In the genomic region with DNA sequence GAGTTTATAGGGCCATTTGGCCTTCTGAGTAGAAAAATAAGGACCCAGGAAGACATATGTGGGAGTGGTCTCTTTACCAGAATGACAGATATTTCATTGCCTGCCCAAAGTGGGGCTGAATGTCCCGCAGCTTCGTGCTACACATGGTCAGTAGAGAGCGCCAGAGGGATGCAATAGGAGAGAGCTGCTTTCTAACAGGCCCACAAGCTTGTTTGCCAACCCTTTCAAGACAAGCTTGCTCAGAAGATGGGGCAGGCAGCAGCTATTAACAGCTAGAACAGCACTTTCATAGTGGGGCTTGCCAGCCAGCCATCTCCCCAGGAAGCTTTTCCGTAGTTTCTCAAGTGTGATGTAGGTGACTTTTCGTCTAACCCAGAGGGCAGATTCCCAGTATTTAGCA, we compare ENCODE assay signal across 8 mouse cellular contexts. TPM values are rescaled to one million over a fixed set of nuclear protein-coding genes. Genes with fewer than 3 reads are reported as not detected.
DNase-seq lines count a peak whose midpoint lies in the region; ATAC-seq and TF ChIP-seq lines count a peak whose summit lies in the region.

No protein-coding gene starts in this region.

- H3K4me1 ChIP-seq in lung, embryonic 15.5 days = 0 out of 2 replicates have a peak, but pooled peaks cover 5% of the 10 kb centered on the region

- H3K9me3 ChIP-seq in lung, embryonic 15.5 days = no peaks in the 10 kb centered on the region

- WGBS in lung, embryonic 15.5 days = 6% methylated on average over 5 of the region's 5 CpGs

- H3K9ac ChIP-seq in lung, embryonic 15.5 days = no peak overlapping the region

- peak; percentile 46 for TF ChIP-seq CTCF in gastrocnemius, adult 2 months (IDR thresholded peaks at IDR 0.05)

- no peak overlapping the region for H3K4me2 ChIP-seq in lung, embryonic 15.5 days

- DNase-seq in gastrocnemius, adult 2 months = peak; percentile 38
- DNase-seq in gastrocnemius, adult 8-10 months (ENCODE audit: low spot score in 2 of 2) = no peak
- DNase-seq in right cerebral cortex, adult 18-20 months = peak; percentile 3
- DNase-seq in right cerebral cortex, postnatal 36 days (ENCODE audit: low spot score in 2 of 2) = no peak
- DNase-seq in heart, postnatal 36 days = peak; percentile 10 to 16
- DNase-seq in urinary bladder, postnatal 25 days (ENCODE audit: low spot score) = no peak

- no peak overlapping the region for H3K4me3 ChIP-seq in gastrocnemius, adult 2 months
- no peak overlapping the region for H3K4me3 ChIP-seq in lung, embryonic 15.5 days

- no peak overlapping the region for H3K27ac ChIP-seq in gastrocnemius, adult 2 months
- no peak overlapping the region; the same call in 1 of the 2 replicates for H3K27ac ChIP-seq in lung, embryonic 15.5 days

- ATAC-seq in lung, embryonic 15.5 days (ENCODE audit: borderline replicate concordance, extremely low read depth, low FRiP score, low TSS enrichment) = peak; percentile 76
- no peak for ATAC-seq in granulocyte monocyte progenitor cell, adult 5-6 weeks (replicated peaks; ENCODE audit: poor library complexity, severe bottlenecking)

- intact Hi-C loops in gastrocnemius, adult 2 months (cut with DNase I) = loop anchor here (2.0 to 5.0 kb wide), 4 partner anchors 61 to 303 kb away; no protein-coding TSS in a partner anchor
- intact Hi-C loops in heart, postnatal 36 days (cut with DNase I) = loop anchor here (1.0 to 2.0 kb wide), 2 partner anchors 63 to 303 kb away; no protein-coding TSS in a partner anchor

- no peaks in the 10 kb centered on the region for H3K27me3 ChIP-seq in lung, embryonic 15.5 days

- H3K36me3 ChIP-seq in lung, embryonic 15.5 days = no peaks in the 10 kb centered on the region

RNA-seq across cellular contexts. Expression of a gene that starts 42.0 kb away (rescaled TPM):
- total RNA-seq in gastrocnemius, adult 2 months (2021) = not detected
- not detected for total RNA-seq in gastrocnemius, adult 8-10 months (2022)
- total RNA-seq in heart, postnatal 36 days (2021) = 10 to 100 TPM; 10.3 to 12.4 TPM
- polyA plus RNA-seq in lung, embryonic 15.5 days (2015; fragmentation: Nextera tagmentation; extraction: Ambion mirVana) = 279 and 296 TPM in 2 replicates
- not detected in 2 replicates for total RNA-seq in granulocyte monocyte progenitor cell, adult 5-6 weeks (2014; fragmentation: Nextera tagmentation)
- total RNA-seq in granulocyte monocyte progenitor cell, adult 5-6 weeks (2017) = not detected in 2 replicates

RNA-seq across cellular contexts. Expression of a gene that starts 46.2 kb away (rescaled TPM):
- total RNA-seq in gastrocnemius, adult 2 months (2021) = 10 to 100 TPM; 16.0 to 22.6 TPM
- 10 to 100 TPM; 13.2 to 18.6 (median 16.8) TPM for total RNA-seq in gastrocnemius, adult 8-10 months (2022)
- 10 to 100 TPM; 18.2 to 21.4 TPM for total RNA-seq in heart, postnatal 36 days (2021)
- polyA plus RNA-seq in lung, embryonic 15.5 days (2015; fragmentation: Nextera tagmentation; extraction: Ambion mirVana) = 50.1 and 58.3 TPM in 2 replicates
- 21.9 and 22.5 TPM in 2 replicates for total RNA-seq in granulocyte monocyte progenitor cell, adult 5-6 weeks (2014; fragmentation: Nextera tagmentation)
- total RNA-seq in granulocyte monocyte progenitor cell, adult 5-6 weeks (2017) = 20.2 and 21.9 TPM in 2 replicates

Comparison
In these comparisons a context has a peak if more than half of its experiments do, and no peak if none do; other contexts are left out.
1. DNase-seq: peak in gastrocnemius, adult 2 months (single experiment), right cerebral cortex, adult 18-20 months (single experiment) and heart, postnatal 36 days (2 of 2); none in gastrocnemius, adult 8-10 months (0 of 2), right cerebral cortex, postnatal 36 days (0 of 2) and urinary bladder, postnatal 25 days (single experiment).
2. RNA of a gene that starts 42.0 kb away (total RNA-seq): 10.3 to 12.4 TPM in heart, postnatal 36 days; not detected in gastrocnemius, adult 2 months, not detected in gastrocnemius, adult 8-10 months and not detected in granulocyte monocyte progenitor cell, adult 5-6 weeks; every median in the first group is over 10 times any median in the second.